Mouse (Mus musculus) cerebellum, adult 2 months (tissue): ENCODE measurements around the gene Atp8b3. TPM values are rescaled to one million over a fixed set of nuclear protein-coding genes. Genes with fewer than 3 reads are reported as not detected.

Source experiments
- DNase-seq, 2 experiments: peaks; one replicate each; pipeline ENCODE4 v3.0.0; 2021
- H3K27ac ChIP-seq: fragments of 200-500 bp; 2 replicates; pipeline ENCODE4 v1.5.1; 2012; ENCODE audit warnings: low read length, control low read depth, inconsistent platforms; ENCODE audit not compliant: insufficient read depth
- H3K27me3 ChIP-seq: fragments of 200-500 bp; 2 replicates; pipeline ENCODE4 v1.6.1; 2012; ENCODE audit warnings: inconsistent platforms, mild to moderate bottlenecking, low read length, moderate library complexity; ENCODE audit not compliant: control insufficient read depth, insufficient read depth
- H3K4me1 ChIP-seq: fragments of 200-500 bp; 2 replicates; pipeline ENCODE4 v1.6.1; 2011; ENCODE audit warnings: low read length; ENCODE audit not compliant: control insufficient read depth, insufficient read depth
- H3K4me3 ChIP-seq: fragments of 200-500 bp; replicated peaks from 2 replicates; pipeline ENCODE3; 2011; ENCODE audit warnings: mild to moderate bottlenecking, low read depth, low read length, control low read depth; ENCODE audit not compliant: insufficient read depth
- CTCF ChIP-seq: fragments of 200-500 bp; IDR thresholded peaks from 2 replicates; pipeline ENCODE4 v1.5.1; 2011; ENCODE audit warnings: low read depth, mild to moderate bottlenecking, control low read depth, low read length, moderate library complexity, borderline replicate concordance; ENCODE audit not compliant: insufficient read depth
- POLR2A ChIP-seq: fragments of 200-500 bp; IDR thresholded peaks from 2 replicates; pipeline ENCODE4 v1.6.1; 2011; ENCODE audit warnings: low read length, control low read depth, borderline replicate concordance; ENCODE audit not compliant: insufficient read depth
- WGBS: fragments of 180-500 bp; shearing (Covaris S2); methylation state at CpG from one replicate; pipeline ENCODE4 v1.1.7; 2018; 5-methylcytosine and 5-hydroxymethylcytosine counted together
- polyA plus RNA-seq: library from polyadenylated mRNA; depleted of rRNA; stranded (reverse); fragments of >200 nt; gene quantifications from 2 replicates; pipeline ENCODE4 v1.2.3, GENCODE M21; 2012

Atp8b3 gene
- polyA plus RNA-seq, 1 experiment, result 0.52 TPM

- Histone ChIP-seq H3K4me3 (peak overlapping the region; percentile 99), H3K27me3 (no peaks in the 10 kb centered on the region), H3K27ac (no peak overlapping the region), H3K4me1 (peaks cover 27% of the 10 kb centered on the region)
- DNase-seq, result no peak
- TF ChIP-seq POLR2A, result no peak
- TF ChIP-seq CTCF, result no peak
- WGBS, result under 1% methylated on average over 13 of the region's 13 CpGs
These were observed 21.7 kb upstream of the Atp8b3 start for GRCm38 (mm10) chr10:80560621-80561020.

GRCm38 (mm10) chr10:80559431-80559830 lies 20.5 kb upstream of the Atp8b3 start:
- Histone ChIP-seq H3K4me1 (peaks cover 29% of the 10 kb centered on the region), H3K27me3 (no peaks in the 10 kb centered on the region), H3K4me3 (no peak overlapping the region), H3K27ac (no peak overlapping the region)
- TF ChIP-seq CTCF (no peak), POLR2A (no peak)
- WGBS, result 78% methylated on average over 7 of the region's 7 CpGs
- DNase-seq, result peak in 1 of 2 experiments; percentile 24

GRCm38 (mm10) chr10:80557346-80557965 lies 18.5 kb upstream of the Atp8b3 start:
- peak; percentile 71 to 85 for DNase-seq
- H3K4me3 ChIP-seq, result no peak overlapping the region
- WGBS, result 8% methylated on average over 5 of the region's 5 CpGs
- peaks cover 43% of the 10 kb centered on the region for H3K4me1 ChIP-seq
- no peak overlapping the region for H3K27ac ChIP-seq
- H3K27me3 ChIP-seq, result no peaks in the 10 kb centered on the region
- TF ChIP-seq POLR2A (no peak), CTCF (peak; percentile 75)

GRCm38 (mm10) chr10:80553997-80554396 lies 15.1 kb upstream of the Atp8b3 start:
- WGBS, result 50% methylated on average over 6 of the region's 6 CpGs

GRCm38 (mm10) chr10:80553575-80553974 lies 14.7 kb upstream of the Atp8b3 start:
- Histone ChIP-seq H3K4me3 (no peak overlapping the region), H3K4me1 (peaks cover 34% of the 10 kb centered on the region), H3K27ac (no peak overlapping the region), H3K27me3 (no peaks in the 10 kb centered on the region)
- no peak for TF ChIP-seq POLR2A
- TF ChIP-seq CTCF, result no peak
- WGBS, result 85% methylated on average over 8 of the region's 8 CpGs
- DNase-seq, result no peak

More at GRCm38 (mm10) chr10:80553997-80554396, 15.1 kb upstream of the Atp8b3 start:
- Histone ChIP-seq H3K4me3 (no peak overlapping the region), H3K27ac (no peak overlapping the region), H3K27me3 (no peaks in the 10 kb centered on the region), H3K4me1 (peaks cover 38% of the 10 kb centered on the region)
- no peak for DNase-seq
- TF ChIP-seq CTCF (no peak), POLR2A (no peak)

GRCm38 (mm10) chr10:80552364-80552763 lies 13.4 kb upstream of the Atp8b3 start:
- Histone ChIP-seq H3K27me3 (no peaks in the 10 kb centered on the region), H3K4me3 (no peak overlapping the region), H3K27ac (no peak overlapping the region), H3K4me1 (peaks cover 22% of the 10 kb centered on the region)
- WGBS, result 60% methylated on average over 9 of the region's 9 CpGs
- DNase-seq, result no peak
- no peak for TF ChIP-seq CTCF
- no peak for TF ChIP-seq POLR2A

- DNase-seq, result no peak
- Histone ChIP-seq H3K4me1 (peaks cover 13% of the 10 kb centered on the region), H3K27me3 (no peaks in the 10 kb centered on the region), H3K4me3 (no peak overlapping the region), H3K27ac (no peak overlapping the region)
- TF ChIP-seq POLR2A, result no peak
- TF ChIP-seq CTCF, result no peak
- 82% methylated on average over 21 of the region's 21 CpGs for WGBS
These were observed 10.4 kb upstream of the Atp8b3 start for GRCm38 (mm10) chr10:80549279-80549678.

- WGBS, result 70% methylated on average over 10 of the region's 10 CpGs
- no peak overlapping the region for H3K27ac ChIP-seq
- TF ChIP-seq POLR2A (no peak), CTCF (peak; percentile 80)
- peak; percentile 63 to 70 for DNase-seq
- H3K27me3 ChIP-seq, result no peaks in the 10 kb centered on the region
- no peak overlapping the region for H3K4me3 ChIP-seq
- H3K4me1 ChIP-seq, result peaks cover 5% of the 10 kb centered on the region
These were observed 9.6 kb upstream of the Atp8b3 start for GRCm38 (mm10) chr10:80548428-80549006.
